Mouse (Mus musculus) liver, adult 2 months (tissue): Measurements from ENCODE around the gene Tnnt3.

Experiments
- CTCF ChIP-seq: fragments of 200-500 bp; IDR thresholded peaks from 2 replicates; pipeline ENCODE4 v1.5.1; 2011; ENCODE audit warnings: low read depth, low read length, control low read depth
- POLR2A ChIP-seq: fragments of 200-500 bp; IDR thresholded peaks from 2 replicates; pipeline ENCODE4 v1.6.1; 2011; ENCODE audit warnings: low read length, control low read depth; ENCODE audit not compliant: insufficient read depth; ENCODE audit errors: extremely low read depth

DNA sequence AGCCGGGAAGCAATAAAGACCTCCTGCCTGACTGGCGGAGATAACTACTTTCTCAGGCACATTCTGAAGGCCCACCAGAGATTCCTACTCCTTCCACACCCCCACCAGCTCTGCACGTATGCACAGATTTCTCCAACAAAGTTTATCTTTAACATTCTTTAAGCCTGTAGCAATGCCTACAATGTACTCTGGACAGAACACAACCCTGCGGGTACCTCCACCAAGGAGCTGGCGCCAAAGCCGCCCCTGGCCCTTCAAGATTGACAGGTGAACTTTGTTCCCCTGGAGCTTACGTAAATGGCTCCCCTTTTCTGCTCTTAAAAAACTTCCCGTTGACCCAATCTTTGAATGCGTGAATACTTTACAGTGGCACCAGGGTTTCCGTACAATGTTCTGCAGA is 30.7 kb downstream of the Tnnt3 start:
- TF ChIP-seq CTCF: no peak
- TF ChIP-seq POLR2A: no peak
